Mouse (Mus musculus): ENCODE data around the gene Fahd1. TPM values are rescaled to one million over a fixed set of nuclear protein-coding genes. Genes with fewer than 3 reads are reported as not detected.

Fahd1 gene
- polyA plus RNA-seq (2021), result 41.2 TPM

DNA sequence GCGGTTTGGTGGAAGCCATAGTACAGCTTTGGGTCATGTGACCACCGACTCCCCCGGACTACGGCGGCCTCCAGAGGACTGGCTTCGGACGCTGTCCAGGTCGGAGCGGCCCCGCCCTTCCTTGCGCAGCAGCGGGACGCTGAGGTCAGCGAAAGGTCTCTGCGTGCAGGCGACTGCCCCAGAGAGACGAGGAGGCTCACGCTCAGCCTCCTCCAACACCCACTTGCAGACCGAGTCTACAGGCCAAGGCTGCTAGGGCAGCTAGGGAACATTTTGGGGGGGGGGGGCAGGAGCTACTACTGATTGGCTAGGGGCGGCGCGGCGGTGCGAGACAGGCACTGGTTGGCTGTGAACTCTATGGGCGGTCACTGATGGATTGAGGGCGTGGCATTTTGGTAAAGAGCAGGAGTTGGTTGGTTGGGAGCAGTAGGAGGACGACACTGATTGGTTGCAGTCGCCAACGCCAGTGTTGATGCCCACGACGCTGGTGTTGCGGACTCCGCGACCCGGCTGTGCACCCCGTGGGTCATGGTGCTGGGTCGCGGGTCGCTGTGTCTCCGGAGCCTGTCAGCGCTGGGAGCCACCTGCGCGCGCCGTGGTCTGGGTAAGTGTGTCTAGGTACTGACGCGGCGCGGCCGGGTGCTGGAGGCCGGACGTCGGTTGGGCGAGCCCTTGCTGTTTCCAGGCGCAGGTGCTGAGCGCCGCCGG lies at the start of gene Fahd1:
TSS of gene Fahd1 (minus strand) at position 300 of the 708 bp plus-strand sequence.
- H3K27me3 ChIP-seq, result no peaks in the 10 kb centered on the region
- in situ Hi-C loops (cut with MboI; ENCODE audit: low pct_unique_long_range_greater_than_20kb), result no loop called here
- no peak for TF ChIP-seq CTCF (IDR thresholded peaks at IDR 0.05)
- CTCF ChIA-PET, result interaction anchor here (1.0 to 1.6 kb wide), 3 partner anchors 10 to 32 kb away, joined by 3 read pairs; partner anchors contain the start of gene Hagh
- ATAC-seq (peak; percentile 97), DNase-seq (ENCODE audit: low read depth, low spot score) (peak; percentile 86)
- POLR2A ChIA-PET, result interaction anchor here (0.9 to 1.4 kb wide), 6 partner anchors 10 to 47 kb away, joined by 3 to 5 read pairs (median 3); partner anchors contain the start of genes Eme2 and Mrps34

GRCm38 (mm10) chr17:24899153-24899552 lies 49.0 kb upstream of the Fahd1 start:
- no peaks in the 10 kb centered on the region for H3K27me3 ChIP-seq
- ATAC-seq (no peak), DNase-seq (ENCODE audit: low read depth, low spot score) (no peak)
- ChIA-PET POLR2A (no interaction called here), CTCF (interaction anchor here (1.4 kb wide), 1 partner anchor 17 kb away, joined by 3 read pairs; no protein-coding TSS in a partner anchor)
- no peak for TF ChIP-seq CTCF (IDR thresholded peaks at IDR 0.05)
- in situ Hi-C loops (cut with MboI; ENCODE audit: low pct_unique_long_range_greater_than_20kb), result no loop called here

- DNase-seq (ENCODE audit: low read depth, low spot score), result no peak
- ATAC-seq, result no peak
- ChIA-PET CTCF (no interaction called here), POLR2A (no interaction called here)
- in situ Hi-C loops (cut with MboI; ENCODE audit: low pct_unique_long_range_greater_than_20kb), result no loop called here
- TF ChIP-seq CTCF (IDR thresholded peaks at IDR 0.05), result no peak
- no peaks in the 10 kb centered on the region for H3K27me3 ChIP-seq
Observed at GRCm38 (mm10) chr17:24898041-24898854, 48.1 kb upstream of the Fahd1 start.

DNA sequence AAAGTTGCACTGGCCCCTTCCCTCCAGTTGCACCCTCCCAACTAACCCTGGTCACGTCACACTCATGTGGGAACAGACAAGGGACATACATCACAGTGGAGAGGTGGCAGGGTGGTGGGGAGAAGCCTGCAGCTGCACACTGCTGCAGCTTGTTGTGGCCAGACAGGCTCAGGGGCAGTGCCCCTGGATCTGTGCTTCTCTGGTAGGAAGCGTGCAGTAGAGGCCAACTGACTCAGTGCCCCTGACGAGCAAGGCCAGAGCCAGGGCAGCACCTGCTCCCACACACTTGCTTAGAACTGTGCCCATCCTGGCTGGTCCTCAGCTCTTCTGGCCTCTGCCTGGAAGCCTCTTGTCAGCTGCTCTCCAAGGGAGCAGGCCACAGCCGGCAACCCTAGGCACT lies 47.4 kb upstream of the Fahd1 start:
- in situ Hi-C loops (cut with MboI; ENCODE audit: low pct_unique_long_range_greater_than_20kb), result no loop called here

DNA sequence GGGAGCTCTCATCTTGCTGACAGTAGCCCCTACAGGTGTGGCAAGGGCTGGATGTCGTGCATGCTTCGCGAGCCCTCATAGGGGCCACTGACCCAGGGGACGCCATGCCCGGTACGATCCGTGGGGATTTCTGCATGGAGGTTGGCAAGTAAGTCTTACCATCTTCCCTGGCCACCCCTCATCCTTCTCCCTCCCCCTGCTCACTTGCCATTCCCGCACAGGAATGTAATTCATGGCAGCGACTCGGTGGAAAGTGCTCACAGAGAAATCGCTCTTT lies 46.8 kb upstream of the Fahd1 start:
- POLR2A ChIA-PET, result interaction anchor here (0.6 to 0.8 kb wide), 2 partner anchors 26 to 46 kb away, joined by 3 to 5 read pairs; partner anchors contain the start of gene Fahd1
- no peaks in the 10 kb centered on the region for H3K27me3 ChIP-seq
- in situ Hi-C loops (cut with MboI; ENCODE audit: low pct_unique_long_range_greater_than_20kb), result no loop called here
- TF ChIP-seq CTCF (IDR thresholded peaks at IDR 0.05), result no peak
- ATAC-seq, result no peak
- no peak for DNase-seq (ENCODE audit: low read depth, low spot score)
- CTCF ChIA-PET, result no interaction called here

More for the DNA sequence above, 47.4 kb upstream of the Fahd1 start:
- no peaks in the 10 kb centered on the region for H3K27me3 ChIP-seq
- DNase-seq (ENCODE audit: low read depth, low spot score), result no peak
- no peak for TF ChIP-seq CTCF (IDR thresholded peaks at IDR 0.05)
- POLR2A ChIA-PET, result no interaction called here
- CTCF ChIA-PET, result no interaction called here
- ATAC-seq, result no peak

DNA sequence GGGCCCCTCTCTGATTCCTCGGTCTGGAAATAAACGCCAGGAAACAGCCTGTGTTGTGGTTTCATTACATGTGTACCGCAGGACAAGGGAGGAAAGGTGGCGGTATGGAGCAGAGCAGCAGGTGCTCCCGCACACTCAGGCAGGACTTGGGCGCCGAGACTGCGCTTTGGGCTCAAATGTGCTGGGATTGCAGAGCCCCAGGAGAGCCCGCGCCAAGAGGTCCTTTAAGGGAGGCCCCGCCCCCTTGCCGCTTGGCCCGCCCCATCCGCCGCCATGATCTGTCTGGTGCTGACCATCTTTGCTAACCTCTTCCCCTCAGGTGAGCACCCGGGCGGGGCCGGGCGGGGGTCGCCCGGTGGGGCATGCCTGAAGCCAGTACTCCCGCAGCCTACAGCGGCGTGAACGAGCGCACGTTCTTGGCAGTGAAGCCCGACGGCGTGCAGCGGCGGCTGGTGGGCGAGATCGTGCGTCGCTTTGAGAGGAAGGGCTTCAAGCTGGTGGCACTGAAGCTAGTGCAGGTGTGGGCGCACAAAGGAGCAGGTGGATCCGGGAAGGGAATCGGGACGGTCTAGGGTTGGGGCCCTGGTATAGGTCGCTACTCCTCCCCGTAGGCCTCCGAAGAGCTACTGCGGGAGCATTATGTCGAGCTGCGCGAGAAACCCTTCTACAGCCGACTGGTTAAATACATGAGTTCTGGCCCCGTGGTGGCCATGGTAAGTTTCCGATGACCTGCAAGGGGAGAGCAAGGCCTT lies 46.3 kb upstream of the Fahd1 start, which contains the start of gene Nme3:
TSS of gene Nme3 (plus strand) at position 260 of the 752 bp plus-strand sequence.
- no peak for TF ChIP-seq CTCF (IDR thresholded peaks at IDR 0.05)
- DNase-seq (ENCODE audit: low read depth, low spot score) (no peak), ATAC-seq (peak; percentile 42)
- ChIA-PET POLR2A (interaction anchor here (0.6 to 0.8 kb wide), 2 partner anchors 26 to 46 kb away, joined by 3 to 5 read pairs; partner anchors contain the start of gene Fahd1), CTCF (no interaction called here)
- in situ Hi-C loops (cut with MboI; ENCODE audit: low pct_unique_long_range_greater_than_20kb), result no loop called here
- no peaks in the 10 kb centered on the region for H3K27me3 ChIP-seq

GRCm38 (mm10) chr17:24895571-24896240 lies 45.5 kb upstream of the Fahd1 start:
- ATAC-seq (peak; percentile 0), DNase-seq (ENCODE audit: low read depth, low spot score) (peak; percentile 30)
- no peak for TF ChIP-seq CTCF (IDR thresholded peaks at IDR 0.05)
- H3K27me3 ChIP-seq, result no peaks in the 10 kb centered on the region
- in situ Hi-C loops (cut with MboI; ENCODE audit: low pct_unique_long_range_greater_than_20kb), result no loop called here
- POLR2A ChIA-PET, result interaction anchor here (0.8 to 1.2 kb wide), 2 partner anchors 18 to 35 kb away, joined by 3 to 4 read pairs; no protein-coding TSS in a partner anchor
- CTCF ChIA-PET, result no interaction called here

- DNase-seq (ENCODE audit: low read depth, low spot score), result peak; percentile 42
- no peaks in the 10 kb centered on the region for H3K27me3 ChIP-seq
- ChIA-PET POLR2A (interaction anchor here (0.8 to 1.4 kb wide), 5 partner anchors 18 to 71 kb away, joined by 3 to 4 read pairs (median 4); no protein-coding TSS in a partner anchor), CTCF (no interaction called here)
- peak; percentile 28 for ATAC-seq
- in situ Hi-C loops (cut with MboI; ENCODE audit: low pct_unique_long_range_greater_than_20kb), result no loop called here
- no peak for TF ChIP-seq CTCF (IDR thresholded peaks at IDR 0.05)
Observed at GRCm38 (mm10) chr17:24894995-24895547, 44.9 kb upstream of the Fahd1 start, which contains the start of the genes Eme2 and Mrps34. TSS of gene Eme2 (minus strand) at chr17:24895087. TSS of gene Mrps34 (plus strand) at chr17:24895116.

GRCm38 (mm10) chr17:24894061-24894994 lies 44.2 kb upstream of the Fahd1 start:
- no peaks in the 10 kb centered on the region for H3K27me3 ChIP-seq
- TF ChIP-seq CTCF (IDR thresholded peaks at IDR 0.05), result no peak
- in situ Hi-C loops (cut with MboI; ENCODE audit: low pct_unique_long_range_greater_than_20kb), result no loop called here
- ChIA-PET POLR2A (interaction anchor here (0.8 to 1.4 kb wide), 5 partner anchors 19 to 71 kb away, joined by 3 to 4 read pairs (median 4); no protein-coding TSS in a partner anchor), CTCF (no interaction called here)
- no peak for DNase-seq (ENCODE audit: low read depth, low spot score)
- no peak for ATAC-seq
